Mouse (Mus musculus): ENCODE measurements around the gene Abcb11.
A peak's percentile ranks its signal among the peaks of the same experiment; 100 is the strongest.

Gene Abcb11

DNA sequence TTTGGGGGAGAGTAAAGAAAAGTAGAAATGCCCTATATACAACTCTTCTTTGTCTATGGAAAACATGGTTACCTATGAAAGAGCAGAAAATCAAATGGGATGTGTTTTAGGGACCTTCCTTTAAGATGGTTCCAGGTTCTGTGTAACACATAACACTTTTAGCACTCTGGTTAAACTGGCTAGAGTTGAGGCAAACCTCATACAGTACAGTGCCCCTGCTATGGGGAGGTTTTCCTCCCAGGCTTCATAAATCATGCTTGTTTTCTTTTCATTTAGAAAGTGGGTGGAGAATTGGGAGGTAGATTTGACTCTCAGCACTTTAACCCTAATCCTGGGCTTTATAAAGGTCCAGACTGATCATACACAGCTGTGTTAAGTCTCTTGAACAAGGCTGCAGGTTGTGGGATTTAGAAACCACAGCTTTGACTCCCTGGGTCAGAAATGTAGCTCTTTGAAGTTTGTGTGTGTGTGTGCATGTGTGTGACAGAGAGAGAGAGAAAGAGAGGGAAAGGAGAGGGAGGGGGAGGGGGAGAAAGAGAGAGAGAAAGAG is 78.3 kb downstream of the Abcb11 start:
- DNase-seq (ENCODE audit: low spot score in 2 of 2): no peak

DNA sequence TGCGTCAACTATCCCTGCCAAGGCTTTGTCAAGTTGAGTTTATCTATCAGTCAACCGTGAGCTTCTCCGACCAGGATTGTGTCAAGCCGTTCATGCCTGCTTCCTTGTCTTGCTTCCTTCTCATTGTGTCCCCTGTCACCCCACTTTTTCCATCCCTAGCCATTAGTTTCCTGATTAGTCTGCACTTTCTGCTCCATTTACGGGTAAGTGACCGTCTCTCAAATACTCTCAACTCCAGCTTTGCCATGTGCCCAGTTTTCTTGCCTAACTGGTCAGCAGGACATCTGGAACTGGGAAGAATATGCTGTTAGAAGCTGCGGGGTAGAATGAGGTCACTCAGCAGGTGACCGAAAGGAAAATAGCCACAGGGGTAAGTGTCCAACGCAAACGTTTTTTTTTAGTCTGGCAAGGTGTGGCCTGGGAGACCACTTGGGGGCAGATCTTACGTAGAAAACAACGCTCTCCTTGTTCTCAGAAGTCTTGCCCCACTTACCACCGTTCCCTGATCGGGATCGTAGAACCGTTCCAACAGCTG is 94.1 kb downstream of the Abcb11 start:
- DNase-seq (ENCODE audit: low spot score in 2 of 2): no peak

DNA sequence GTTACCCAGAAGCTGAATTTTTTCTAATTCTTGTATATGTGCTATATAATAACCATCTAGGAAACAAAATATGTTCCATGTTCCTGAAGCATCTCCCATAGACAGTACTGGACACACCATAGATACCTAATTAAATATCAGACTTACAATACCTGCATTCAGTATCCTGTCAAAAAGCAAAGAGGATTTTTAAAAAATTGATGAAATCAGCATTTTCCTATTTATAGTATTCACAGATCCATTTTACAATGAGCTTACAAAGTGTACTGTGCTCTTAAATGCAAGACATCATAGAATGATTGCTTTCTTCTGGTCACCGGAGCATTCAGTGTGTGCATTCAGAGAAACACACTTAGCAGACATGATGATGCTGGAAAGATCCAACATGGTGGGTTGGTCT is 95.3 kb downstream of the Abcb11 start:
- DNase-seq (ENCODE audit: low spot score in 2 of 2): no peak

DNA sequence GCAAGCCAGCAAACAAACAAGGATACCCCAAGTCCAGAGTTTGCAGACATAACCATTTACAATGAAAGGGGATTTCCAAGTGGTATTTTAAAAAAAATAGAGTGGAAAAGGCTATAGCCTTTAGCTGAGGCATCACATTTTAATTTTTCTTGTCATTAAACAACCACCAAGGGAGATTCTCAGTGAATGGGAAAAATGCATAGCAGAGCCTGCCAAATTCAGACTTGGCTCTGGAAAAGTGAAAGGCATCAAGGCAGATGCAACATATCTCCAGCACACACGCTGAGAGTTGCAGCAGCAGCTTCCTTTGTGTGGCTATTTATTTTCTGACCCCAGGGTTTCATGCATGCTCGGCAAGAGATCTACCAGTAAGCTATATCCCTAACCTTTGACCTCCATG is 97.5 kb downstream of the Abcb11 start:
- no peak for DNase-seq (ENCODE audit: low spot score in 2 of 2)

DNA sequence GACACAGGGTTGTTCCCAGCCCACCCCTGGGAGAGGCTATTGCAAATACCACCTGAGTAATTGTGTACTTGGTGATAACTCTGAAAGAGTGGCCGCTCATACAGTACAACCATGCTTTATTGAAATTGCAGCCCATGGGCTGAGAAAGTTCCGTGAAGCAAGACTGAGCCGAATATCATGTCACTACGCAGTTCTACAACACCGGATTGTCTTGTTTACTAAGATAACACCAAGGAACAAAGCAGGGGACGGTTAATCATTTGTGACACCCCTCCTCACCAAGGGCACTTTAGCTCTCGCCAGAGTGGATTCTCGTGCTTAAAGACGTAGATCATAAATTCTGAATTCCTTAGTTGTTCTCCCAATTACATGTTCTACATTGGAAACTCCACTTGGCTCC is 103.1 kb downstream of the Abcb11 start:
- DNase-seq (ENCODE audit: low spot score in 2 of 2): no peak

DNA sequence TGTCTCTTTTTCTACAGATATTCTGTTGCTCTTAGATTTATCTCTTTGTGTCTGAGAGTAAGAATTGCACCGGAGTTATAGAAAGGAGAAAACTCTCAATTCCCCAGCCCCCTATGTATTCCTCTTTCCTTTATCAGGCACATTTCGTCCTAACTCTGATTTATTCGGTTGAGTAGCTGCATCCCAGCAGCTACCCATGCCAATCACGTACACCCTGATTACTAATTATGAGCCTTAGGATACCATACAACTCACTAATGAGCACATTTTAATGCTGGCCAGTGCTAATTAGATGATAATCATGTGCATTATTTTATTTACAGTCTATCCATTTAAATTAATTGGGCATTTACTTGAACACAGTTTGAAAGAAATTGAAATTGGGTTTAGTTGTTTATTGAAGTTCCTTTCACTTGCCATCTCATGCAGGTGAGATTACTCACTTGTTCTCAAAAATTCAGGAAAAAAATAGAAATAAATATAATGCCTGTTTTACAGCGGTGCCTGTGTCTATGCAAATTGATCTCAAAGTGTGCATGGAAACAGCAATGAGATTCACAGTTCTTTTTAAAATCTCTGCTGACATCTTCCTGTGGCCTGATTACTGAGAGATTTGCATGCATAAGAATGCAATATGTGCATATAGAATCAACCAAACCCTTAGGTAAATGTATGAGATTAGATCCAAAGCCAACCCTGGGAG is 107.3 kb downstream of the Abcb11 start:
- DNase-seq (ENCODE audit: low spot score in 2 of 2): no peak

DNA sequence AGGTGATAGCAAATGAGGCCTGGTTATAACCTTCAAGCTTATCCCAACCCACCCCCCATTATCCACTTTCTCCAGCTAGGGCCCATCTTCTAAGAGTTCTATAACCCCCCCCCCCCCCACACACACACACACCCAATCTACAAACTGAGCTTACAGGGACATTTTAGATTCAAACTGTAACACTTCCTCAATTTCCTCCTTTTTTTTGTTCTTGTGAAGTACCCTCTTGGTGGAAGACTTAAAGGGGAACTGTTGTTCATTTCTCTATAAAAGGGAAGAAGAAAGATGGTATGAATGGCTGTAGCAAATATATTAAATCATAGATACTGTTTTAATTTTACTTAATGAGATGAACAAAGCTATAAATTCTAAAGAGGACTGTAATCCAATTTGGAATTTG is 110.3 kb downstream of the Abcb11 start:
- DNase-seq (ENCODE audit: low spot score in 2 of 2): no peak

DNA sequence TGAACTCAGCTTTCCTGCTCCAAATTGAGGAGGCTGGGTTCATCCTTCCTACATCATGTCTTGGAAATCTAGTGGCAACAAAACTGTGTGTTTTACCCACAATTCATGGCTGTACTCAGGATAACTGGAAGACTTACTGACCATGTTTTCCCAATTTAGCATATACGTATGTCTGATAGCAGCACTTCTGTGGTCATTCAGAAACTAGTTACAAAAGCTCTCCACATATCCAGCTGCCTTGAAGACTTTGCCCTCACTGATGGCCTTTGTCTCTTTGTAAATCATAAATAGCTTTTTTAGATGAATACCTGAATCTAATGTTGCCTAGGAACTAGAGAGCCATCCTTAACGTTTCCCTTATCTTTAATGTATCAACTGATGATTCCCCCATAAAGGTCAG is 112.3 kb downstream of the Abcb11 start:
- no peak for DNase-seq (ENCODE audit: low spot score in 2 of 2)

DNA sequence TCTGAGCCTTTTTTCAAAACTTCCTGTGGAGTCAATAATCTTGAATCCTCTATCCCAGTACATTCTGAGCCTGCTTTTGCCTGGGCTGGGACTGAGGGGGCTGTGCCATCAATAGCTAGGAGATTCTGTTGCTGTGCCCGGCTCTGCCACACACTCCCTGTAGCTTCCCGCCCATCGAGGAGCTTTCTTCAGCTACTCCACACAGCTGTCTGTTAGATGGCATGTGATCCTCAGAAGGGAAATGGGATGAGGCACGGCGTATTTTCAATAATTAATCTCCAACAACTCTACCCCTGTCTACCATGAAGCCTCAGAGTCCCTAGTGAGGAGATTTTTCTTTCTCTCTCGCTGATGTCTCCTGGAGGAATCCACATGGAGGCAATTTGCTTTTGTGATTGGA is 113.8 kb downstream of the Abcb11 start:
- no peak for DNase-seq (ENCODE audit: low spot score in 2 of 2)

DNA sequence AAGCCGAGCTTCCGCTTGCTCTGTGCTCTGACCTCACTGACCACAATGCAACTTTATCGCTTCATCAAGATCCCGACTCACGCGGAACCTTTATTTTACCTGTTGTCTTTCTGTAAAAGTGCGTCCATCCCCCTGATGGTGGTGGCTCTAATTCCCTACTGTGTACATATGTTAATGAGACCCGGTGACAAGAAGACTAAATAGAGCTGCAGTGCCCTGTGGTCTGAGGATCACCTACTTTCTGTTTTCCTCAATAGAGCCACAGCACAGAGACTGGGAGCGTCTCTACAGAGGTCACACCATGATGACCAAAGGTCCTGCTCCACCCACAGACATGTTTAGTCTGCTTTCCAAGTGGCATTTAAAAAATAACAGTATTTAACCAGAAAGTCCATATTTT is 115.5 kb downstream of the Abcb11 start:
- DNase-seq (ENCODE audit: low spot score in 2 of 2): no peak

DNA sequence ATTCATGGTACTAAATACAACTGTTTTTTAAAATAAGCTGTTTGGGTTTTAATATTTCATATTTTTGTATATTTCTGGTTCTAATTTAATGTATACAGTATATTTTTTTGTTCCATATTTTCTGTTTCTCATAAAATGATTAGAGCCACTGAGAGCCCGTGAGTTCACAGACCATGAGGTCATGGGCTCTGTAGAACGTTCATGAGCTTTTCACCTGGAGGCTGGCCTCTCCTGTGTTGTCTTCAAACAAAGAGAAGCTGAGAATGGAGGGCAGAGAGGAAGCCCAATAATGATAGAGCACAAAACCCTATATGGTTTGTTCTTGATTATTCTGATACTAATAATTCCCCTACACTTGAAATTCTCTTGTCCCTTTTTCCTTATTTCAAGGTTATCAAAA is 117.7 kb downstream of the Abcb11 start:
- DNase-seq (ENCODE audit: low spot score in 2 of 2): no peak

DNA sequence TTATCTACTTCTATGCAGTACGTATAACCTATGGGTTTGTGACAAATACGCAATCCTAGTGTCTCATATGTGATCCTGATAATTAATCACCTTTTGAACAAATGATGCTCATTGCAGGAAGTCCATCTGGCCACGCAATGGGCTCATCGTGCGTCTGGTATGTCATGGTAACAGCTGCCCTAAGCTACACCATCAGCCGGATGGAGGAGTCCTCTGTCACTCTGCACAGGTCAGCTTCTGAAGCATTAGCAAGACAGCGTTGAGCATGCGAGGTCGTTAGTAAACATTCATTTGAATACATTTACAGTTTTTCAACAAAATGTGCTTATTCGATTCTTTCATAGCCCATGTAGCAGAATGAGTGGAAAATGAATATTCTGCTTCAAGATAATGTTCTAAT is 119.6 kb downstream of the Abcb11 start:
- no peak for DNase-seq (ENCODE audit: low spot score in 2 of 2)

DNA sequence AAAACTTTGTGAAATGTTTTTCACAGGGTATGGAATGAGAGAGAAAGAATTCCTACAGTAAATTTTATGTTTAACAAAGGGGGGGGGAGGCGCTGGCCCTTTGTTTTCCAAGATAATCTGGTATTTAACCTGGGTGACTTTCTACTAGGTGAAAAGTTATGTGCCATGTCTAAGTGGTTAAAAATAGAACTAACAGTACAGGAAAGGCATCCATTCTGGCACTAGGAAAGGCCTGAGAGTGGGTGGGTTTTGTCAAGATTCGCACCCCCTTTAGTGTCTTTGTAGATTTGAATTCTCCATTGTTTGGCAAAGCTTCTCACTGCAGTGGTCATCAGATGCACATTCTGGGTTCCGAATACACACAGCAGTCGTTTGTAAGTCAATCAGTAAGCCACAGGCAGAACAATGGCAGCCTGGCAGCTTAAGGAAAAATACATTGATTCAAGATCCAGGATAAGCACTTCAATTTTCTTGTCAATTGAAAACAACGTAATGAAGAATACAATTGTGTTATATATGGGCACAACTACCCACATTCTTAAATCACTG is 120.5 kb downstream of the Abcb11 start:
- peak in 1 of 2 experiments; percentile 4 for DNase-seq (ENCODE audit: low spot score in 2 of 2)

DNA sequence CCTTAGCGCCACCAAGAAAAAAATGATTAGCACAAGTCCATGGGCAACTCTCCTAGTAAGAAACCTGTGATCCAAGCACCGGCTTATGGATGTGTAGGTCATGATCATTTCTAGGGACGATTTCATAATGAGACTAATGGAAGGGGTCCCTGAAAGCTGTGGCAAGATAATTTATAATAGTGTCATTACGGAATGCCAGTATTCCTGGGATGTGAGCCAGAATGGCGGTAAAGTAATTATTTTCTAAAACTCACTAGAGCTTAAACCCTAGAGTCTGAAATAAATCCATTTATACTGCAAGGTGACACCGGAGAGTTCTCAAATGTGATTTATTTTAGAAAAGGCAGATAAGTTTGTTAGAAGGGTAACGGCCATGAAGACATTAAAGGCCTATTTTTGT is 127.2 kb downstream of the Abcb11 start:
- no peak for DNase-seq (ENCODE audit: low spot score in 2 of 2)

DNA sequence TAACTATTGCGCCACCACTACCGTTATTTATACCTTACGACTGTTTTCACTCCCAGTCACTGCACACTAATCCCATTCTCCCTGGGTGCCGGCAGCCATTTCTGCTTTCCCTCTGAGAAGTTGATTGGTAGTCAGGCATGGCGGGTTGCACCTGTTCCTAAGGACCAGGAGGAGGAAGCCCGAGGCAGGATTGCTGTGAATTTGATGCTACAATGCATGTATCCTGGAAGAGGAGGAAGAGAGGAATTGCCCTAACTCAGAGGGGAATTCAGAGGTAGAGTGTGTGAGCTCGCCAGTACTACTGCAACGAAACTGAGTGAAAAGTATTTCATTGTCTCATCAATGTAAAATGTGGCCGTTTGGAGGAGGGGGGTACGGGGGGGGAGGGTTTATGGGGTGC is 129.8 kb downstream of the Abcb11 start:
- no peak for DNase-seq (ENCODE audit: low spot score in 2 of 2)

DNA sequence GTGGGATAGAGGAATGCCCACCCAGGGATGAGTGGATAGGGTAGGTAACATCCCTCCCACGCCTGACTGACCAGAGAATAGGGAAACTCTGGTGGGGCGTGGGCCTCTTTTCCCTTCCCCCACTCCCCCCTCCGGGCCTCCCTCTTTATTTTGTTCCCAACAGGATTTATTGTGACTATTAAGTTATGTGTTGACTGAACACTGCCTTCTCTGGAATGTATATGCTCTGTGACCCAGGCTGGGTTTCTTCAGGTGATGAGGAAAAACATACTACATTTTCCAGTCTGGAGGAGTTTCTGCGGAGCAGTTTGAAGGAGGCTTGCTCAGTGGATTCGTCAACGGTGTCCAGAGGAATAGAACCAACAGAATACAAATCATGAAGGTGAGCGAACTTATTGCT is 131.6 kb downstream of the Abcb11 start, which contains the start of gene G6pc2:
Gene G6pc2 (plus strand): TSS at position 301 of the 400 bp plus-strand sequence.
- DNase-seq (ENCODE audit: low spot score in 2 of 2): no peak

DNA sequence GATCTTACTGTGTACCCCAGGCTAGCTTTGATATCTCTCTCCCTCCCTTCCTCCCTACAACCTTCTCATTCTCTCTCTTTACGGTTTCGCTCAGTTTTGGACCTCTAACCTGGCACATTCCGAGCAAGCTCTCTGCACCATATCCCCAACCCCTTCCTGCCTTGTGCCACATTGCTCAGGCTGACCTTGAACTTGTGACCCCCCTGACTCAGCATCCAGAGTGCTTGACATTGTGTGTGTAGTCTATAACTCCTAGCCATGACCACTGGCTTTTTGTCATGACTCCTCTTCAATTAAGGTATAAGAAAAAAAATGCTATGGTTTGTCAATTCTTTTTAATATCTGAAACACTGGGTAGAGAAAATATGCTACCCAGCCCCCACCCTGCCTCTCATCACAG is 132.7 kb downstream of the Abcb11 start:
- DNase-seq (ENCODE audit: low spot score in 2 of 2): no peak

DNA sequence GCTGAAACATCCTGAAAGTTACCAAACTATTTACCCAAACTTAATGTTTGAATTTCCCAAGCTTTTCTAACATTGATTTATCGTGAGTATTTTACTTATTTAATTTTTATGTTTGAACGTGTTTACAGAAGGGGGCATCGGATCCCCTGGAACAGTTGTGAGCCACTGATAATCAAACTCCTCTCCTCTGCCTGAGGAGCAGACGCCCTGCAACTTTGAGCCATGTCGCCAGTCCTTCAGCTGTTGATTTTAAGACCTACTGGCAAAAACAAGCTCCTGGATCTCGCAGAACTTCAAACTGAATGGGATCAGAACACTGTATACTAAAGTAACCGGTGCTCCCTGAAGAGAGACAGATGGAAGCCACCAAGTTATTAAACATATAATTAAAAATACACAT is 135.9 kb downstream of the Abcb11 start:
- DNase-seq (ENCODE audit: low spot score in 2 of 2): no peak

DNA sequence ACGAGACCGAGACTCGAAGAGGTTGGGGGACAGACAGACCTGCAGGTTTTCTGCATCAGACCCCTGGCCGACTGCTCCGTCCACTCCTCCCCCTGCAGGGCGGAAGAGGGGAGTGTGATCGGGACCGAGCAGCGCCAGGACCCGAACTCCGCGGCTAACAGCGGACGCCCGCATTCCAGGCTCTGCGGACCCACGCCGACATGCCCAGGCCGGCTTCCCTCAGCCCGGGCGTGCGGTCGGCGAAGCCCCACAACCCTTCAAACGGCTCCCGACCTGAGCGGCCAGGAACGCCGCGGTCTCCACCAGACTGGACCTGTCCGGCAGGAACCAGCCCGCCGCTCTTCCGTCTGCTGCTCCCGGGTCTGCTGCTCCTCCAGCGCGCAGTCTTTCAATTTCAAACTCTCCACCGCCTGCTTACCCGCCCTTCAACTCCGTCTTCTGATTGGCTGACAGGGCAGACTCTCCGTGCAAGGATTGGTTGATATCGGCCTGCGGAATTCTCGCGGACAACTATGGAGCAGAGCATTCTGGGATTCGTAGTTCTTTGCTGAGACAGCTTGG is 136.5 kb downstream of the Abcb11 start, which contains the start of gene Spc25:
Gene Spc25 (minus strand): TSS at position 404 of the 561 bp plus-strand sequence.
- peak; percentile 91 to 93 for DNase-seq (ENCODE audit: low spot score in 2 of 2)

DNA sequence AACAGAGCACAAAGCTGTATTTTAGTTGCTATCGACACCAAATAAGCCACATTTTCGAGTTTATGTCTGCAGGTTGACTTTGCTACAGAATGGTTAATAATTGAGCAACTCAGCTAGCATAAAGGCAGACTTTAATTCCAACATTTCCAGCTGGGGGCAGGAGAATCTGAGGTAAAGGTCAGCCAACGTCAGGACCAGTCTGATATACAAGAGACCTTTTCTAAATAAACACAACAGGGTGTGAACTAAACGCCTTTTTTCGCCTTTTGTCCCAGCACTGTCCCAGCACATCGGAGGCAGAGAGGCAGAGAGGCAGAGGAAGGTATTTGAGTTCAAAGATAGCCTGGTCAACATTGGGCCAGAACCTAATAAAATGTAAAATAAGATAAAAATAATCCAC is 137.2 kb downstream of the Abcb11 start:
- DNase-seq (ENCODE audit: low spot score in 2 of 2): no peak

DNA sequence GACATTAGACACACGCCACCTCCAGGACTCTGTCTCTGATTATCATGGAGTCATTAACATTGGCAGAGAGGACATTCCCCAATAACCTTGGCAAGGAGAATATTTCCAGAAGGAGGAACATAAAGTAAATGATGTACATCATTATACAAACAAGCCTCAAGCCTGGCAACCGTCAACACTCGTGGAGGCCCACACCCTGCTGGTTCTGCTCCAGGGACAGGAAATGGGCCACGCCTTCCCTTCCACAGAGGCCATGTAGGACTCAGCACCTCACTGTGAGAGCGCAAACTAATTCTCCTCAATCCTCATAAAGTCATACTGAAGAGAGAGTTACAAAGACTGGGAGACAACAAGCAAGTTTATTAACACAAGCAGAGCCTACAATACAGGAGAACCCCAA is 148.9 kb downstream of the Abcb11 start:
- DNase-seq (ENCODE audit: low spot score in 2 of 2): no peak

DNA sequence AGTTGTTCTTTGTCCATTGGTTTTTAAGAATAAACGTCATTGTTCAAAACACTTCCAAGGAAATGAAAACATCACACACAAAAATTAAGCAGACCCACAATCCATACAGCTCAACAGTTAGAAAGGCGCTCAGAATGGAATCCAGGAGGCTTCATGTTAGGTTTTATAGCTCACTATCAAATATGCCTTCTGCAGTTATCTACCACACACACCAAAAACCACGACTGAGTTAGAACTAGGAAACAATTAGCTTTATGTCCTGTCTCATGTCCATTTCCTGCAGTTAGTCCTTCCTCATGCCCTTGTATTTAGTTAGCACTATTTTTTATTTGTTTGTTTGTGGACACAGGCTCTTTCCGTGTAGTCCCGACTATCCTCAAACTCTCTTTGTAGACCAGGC is 151.4 kb downstream of the Abcb11 start:
- no peak for DNase-seq (ENCODE audit: low spot score in 2 of 2)

DNA sequence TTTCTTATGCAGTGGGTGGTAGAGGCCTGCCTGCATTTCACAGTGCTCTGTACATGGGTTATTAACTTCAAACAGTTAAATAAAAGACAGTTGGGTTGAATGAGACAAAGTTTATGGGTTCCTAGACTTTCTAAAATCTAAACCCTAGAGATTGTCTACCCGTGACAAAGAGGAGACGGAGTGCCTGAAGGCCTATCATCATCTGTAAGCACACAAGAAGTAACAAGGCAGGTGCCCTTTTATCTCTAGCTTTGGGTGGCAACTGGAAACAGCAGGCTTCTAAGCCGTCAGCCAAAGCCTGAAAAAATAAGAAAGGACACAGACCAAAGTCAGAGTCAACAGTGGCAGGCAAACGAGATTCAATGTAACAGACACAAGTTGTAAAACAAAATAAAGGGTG is 153.2 kb downstream of the Abcb11 start:
- DNase-seq (ENCODE audit: low spot score in 2 of 2): no peak
